In genomic region chr15:85750115-85750514, GRCm38 (mm10) we compare ENCODE assay signal across 22 mouse cellular contexts. TPM values are rescaled to one million over a fixed set of nuclear protein-coding genes. Genes with fewer than 3 reads are reported as not detected.
DNase-seq lines count a peak whose midpoint lies in the region; ATAC-seq lines count a peak whose summit lies in the region.
"Had no signal": no experiment of that assay in that cellular context is flagged by ENCODE, and none has a peak within 500 bp of the region (broad histone marks: within the 10 kb centered on the region; RNA-seq: fewer than 3 reads in every experiment).

No protein-coding gene starts in this region.

- peak; percentile 54 for DNase-seq in kidney, adult 11 months
- DNase-seq in kidney, postnatal 14 days = no peak
- DNase-seq in kidney, adult 9 months = peak; percentile 71
- DNase-seq in kidney, adult 18-20 months = no peak
- DNase-seq in kidney, postnatal 36 days = peak; percentile 59 to 63
- DNase-seq: adrenal gland, adult 2 months; adrenal gland, postnatal 10 days; adrenal gland, postnatal 25 days; cerebellum, adult 11 months; cerebellum, adult 18-20 months; cerebellum, adult 8-10 months; cerebellum, adult 9-11 months; cerebellum, postnatal 14 days; cerebellum, postnatal 36 days; embryo, embryonic 11 days had no signal

- 81% methylated on average over 5 of the region's 5 CpGs for WGBS in kidney, embryonic 14.5 days

- ATAC-seq in kidney, embryonic 14.5 days (ENCODE audit: low FRiP score, low TSS enrichment) = no peak
- ATAC-seq: forebrain, embryonic 14.5 days; forebrain, embryonic 16.5 days had no signal

- H3K4me1 ChIP-seq in kidney, embryonic 14.5 days (ENCODE audit: control insufficient read depth, insufficient read depth, low read length) = no peaks in the 10 kb centered on the region
- H3K4me1 ChIP-seq: embryonic facial prominence, embryonic 13.5 days; embryonic facial prominence, embryonic 15.5 days; forebrain, embryonic 10.5 days had no signal

- H3K9me3 ChIP-seq in kidney, embryonic 14.5 days (ENCODE audit: control insufficient read depth, low read length) = peaks cover 6% of the 10 kb centered on the region; the same call in 1 of the 2 replicates
- H3K9me3 ChIP-seq: embryonic facial prominence, embryonic 15.5 days; forebrain, embryonic 10.5 days had no signal

- H3K4me2 ChIP-seq in kidney, embryonic 14.5 days (replicated peaks; ENCODE audit: low read depth, low read length) = no peak overlapping the region
- H3K4me2 ChIP-seq: embryonic facial prominence, embryonic 13.5 days; embryonic facial prominence, embryonic 15.5 days had no signal

- H3K36me3 ChIP-seq in kidney, embryonic 14.5 days (ENCODE audit: control insufficient read depth, insufficient read depth, low read length) = no peaks in the 10 kb centered on the region
- H3K36me3 ChIP-seq: embryonic facial prominence, embryonic 13.5 days; embryonic facial prominence, embryonic 15.5 days; forebrain, embryonic 10.5 days had no signal

- no peak overlapping the region for H3K9ac ChIP-seq in kidney, embryonic 14.5 days (ENCODE audit: low read depth, low read length)
- H3K9ac ChIP-seq: embryonic facial prominence, embryonic 13.5 days; embryonic facial prominence, embryonic 15.5 days had no signal

- H3K27me3 ChIP-seq in kidney, embryonic 14.5 days (ENCODE audit: control insufficient read depth, insufficient read depth, low read length) = no peaks in the 10 kb centered on the region
- H3K27me3 ChIP-seq: embryonic facial prominence, embryonic 15.5 days had no signal

- no peak overlapping the region for H3K4me3 ChIP-seq in kidney, embryonic 14.5 days (ENCODE audit: low read length)
- H3K4me3 ChIP-seq: embryonic facial prominence, embryonic 13.5 days; embryonic facial prominence, embryonic 15.5 days; erythroblast, embryonic 14.5 days; forebrain, embryonic 10.5 days had no signal

- no peak overlapping the region for H3K27ac ChIP-seq in kidney, embryonic 14.5 days (ENCODE audit: low read depth, low read length)
- H3K27ac ChIP-seq: embryonic facial prominence, embryonic 13.5 days; embryonic facial prominence, embryonic 15.5 days; forebrain, embryonic 10.5 days had no signal

RNA-seq across cellular contexts. Expression of gene Ppara, which starts 15.3 kb away (rescaled TPM):
- polyA plus RNA-seq in kidney, embryonic 14.5 days (2014; fragmentation: Nextera tagmentation; extraction: Ambion mirVana) = 1.7 and 2.3 TPM in 2 replicates
- polyA plus RNA-seq: erythroblast, embryonic 14.5 days had no signal

Comparison
In these comparisons a context has a peak if more than half of its experiments do, and no peak if none do; other contexts are left out.
1. DNase-seq: peak in kidney, adult 11 months (single experiment), kidney, adult 9 months (single experiment) and kidney, postnatal 36 days (2 of 2); none in kidney, postnatal 14 days (single experiment) and kidney, adult 18-20 months (single experiment).